Mouse (Mus musculus) heart, postnatal 0 days (tissue): ENCODE data around the gene Mipep.

ENCODE experiments used
- CTCF ChIP-seq: IDR thresholded peaks from 2 replicates; pipeline ENCODE4 v1.5.1; 2016; ENCODE audit warnings: antibody characterized with exemption, control low read depth, low read depth
- EP300 ChIP-seq: IDR thresholded peaks from 2 replicates; pipeline ENCODE4 v1.6.1; 2016; ENCODE audit warnings: antibody characterized with exemption, low read depth

DNA sequence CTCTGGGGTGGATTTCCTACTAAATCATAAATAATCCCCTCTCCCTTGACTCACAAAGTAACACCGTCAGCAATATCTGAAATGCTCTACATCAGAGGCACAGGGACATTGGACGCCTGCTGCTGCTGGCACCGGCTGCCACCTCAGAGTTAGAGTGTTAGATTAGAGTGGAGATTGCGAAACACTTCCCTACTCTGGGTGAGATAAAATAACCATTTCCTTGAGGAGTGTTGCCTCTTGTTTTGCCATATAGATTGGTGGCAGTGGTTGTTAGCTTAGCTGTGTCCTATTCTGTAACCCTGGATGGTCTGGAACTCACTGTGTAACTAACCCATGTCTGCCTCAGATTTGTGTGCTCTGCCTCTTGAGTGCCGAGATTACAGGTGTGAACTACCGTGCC is 39.2 kb upstream of the Mipep start:
- TF ChIP-seq CTCF (no peak), EP300 (no peak)
